Mouse (Mus musculus) lung, adult 2 months (tissue): Measurements from ENCODE around the gene Tk2.
"Not testable (repeated sequence)": the region's sequence is repeated elsewhere in the genome, so short reads cannot be mapped to it uniquely, and the experiment has no call there.

ENCODE experiments used
- CTCF ChIP-seq: fragments of 200-500 bp; IDR thresholded peaks from 2 replicates; pipeline ENCODE4 v1.5.1; 2011; ENCODE audit warnings: mild to moderate bottlenecking, low read length, control low read depth; ENCODE audit not compliant: insufficient read depth
- POLR2A ChIP-seq: fragments of 200-500 bp; IDR thresholded peaks from 2 replicates; pipeline ENCODE4 v1.6.1; 2011; ENCODE audit warnings: low read depth, mild to moderate bottlenecking, control low read depth, low read length, borderline replicate concordance; ENCODE audit errors: extremely low read depth

- TF ChIP-seq CTCF, POLR2A: not testable (repeated sequence)
Observed at GRCm38 (mm10) chr8:104261802-104262201, 13.4 kb upstream of the Tk2 start.
